Mouse (Mus musculus) lung, postnatal 0 days (tissue): ENCODE results near the gene Spag7.

Experiments
- CTCF ChIP-seq: IDR thresholded peaks from 2 replicates; pipeline ENCODE4 v1.5.1; 2016; ENCODE audit warnings: antibody characterized with exemption, mild to moderate bottlenecking
- EP300 ChIP-seq: IDR thresholded peaks from 2 replicates; pipeline ENCODE4 v1.6.1; 2016; ENCODE audit warnings: antibody characterized with exemption, mild to moderate bottlenecking, control low read depth

- TF ChIP-seq CTCF (no peak), EP300 (no peak)
Observed at GRCm38 (mm10) chr11:70715832-70716231, 46.6 kb upstream of the Spag7 start.
